Mouse (Mus musculus) heart, adult 2 months (tissue): ENCODE results near the gene Mfrp. TPM values are rescaled to one million over a fixed set of nuclear protein-coding genes. Genes with fewer than 3 reads are reported as not detected.

Source experiments
- DNase-seq, 2 experiments: peaks; one replicate each; pipeline ENCODE4 v3.0.0; 2021
- H3K27ac ChIP-seq: fragments of 200-600 bp; 2 replicates; pipeline ENCODE4 v1.8.1; 2022
- H3K27me3 ChIP-seq: fragments of 200-500 bp; 2 replicates; pipeline ENCODE4 v1.6.1; 2012; ENCODE audit warnings: mild to moderate bottlenecking, low read length, inconsistent platforms, mixed read lengths; ENCODE audit not compliant: control insufficient read depth, insufficient read depth
- H3K36me3 ChIP-seq: fragments of 200-500 bp; 2 replicates; pipeline ENCODE4 v1.6.1; 2012; ENCODE audit warnings: low read length, inconsistent platforms; ENCODE audit not compliant: control insufficient read depth, insufficient read depth
- H3K4me1 ChIP-seq: fragments of 200-500 bp; 2 replicates; pipeline ENCODE4 v1.6.1; 2011; ENCODE audit warnings: low read length; ENCODE audit not compliant: control insufficient read depth, insufficient read depth
- H3K4me3 ChIP-seq: fragments of 200-600 bp; 2 replicates; pipeline ENCODE4 v1.8.1; 2022
- H3K79me2 ChIP-seq: fragments of 200-500 bp; replicated peaks from 2 replicates; pipeline ENCODE4 v1.6.1; 2012; ENCODE audit warnings: mild to moderate bottlenecking, inconsistent platforms, low read length, moderate library complexity, mixed read lengths; ENCODE audit not compliant: control insufficient read depth, insufficient read depth
- H3K9ac ChIP-seq: fragments of 200-500 bp; 2 replicates; pipeline ENCODE4 v1.6.1; 2012; ENCODE audit warnings: low read depth, mild to moderate bottlenecking, control low read depth, inconsistent platforms, low read length, mixed read lengths
- CTCF ChIP-seq: fragments of 200-600 bp; IDR thresholded peaks from 2 replicates; pipeline ENCODE4 v1.8.1; 2022; ENCODE audit warnings: antibody characterized with exemption, mild to moderate bottlenecking, moderate library complexity
- EP300 ChIP-seq: fragments of 200-500 bp; IDR thresholded peaks from 2 replicates; pipeline ENCODE4 v1.6.1; 2011; ENCODE audit warnings: low read depth, low read length, control low read depth; ENCODE audit not compliant: insufficient read depth
- POLR2A ChIP-seq: fragments of 200-500 bp; IDR thresholded peaks from 2 replicates; pipeline ENCODE4 v1.6.1; 2011; ENCODE audit warnings: mild to moderate bottlenecking, low read depth, low read length, control low read depth; ENCODE audit not compliant: insufficient read depth
- WGBS: fragments of 180-500 bp; shearing (Covaris S2); methylation state at CpG from one replicate; pipeline ENCODE4 v1.1.7; 2018; 5-methylcytosine and 5-hydroxymethylcytosine counted together
- intact Hi-C: fragments of 180-260 bp; cut with DNase I; formaldehyde crosslinking; loops from one replicate; pipeline ENCODE4 v1.15.1; 2025
- polyA plus RNA-seq: library from polyadenylated mRNA; depleted of rRNA; stranded (reverse); fragments of >200 nt; gene quantifications from 2 replicates; pipeline ENCODE4 v1.2.3, GENCODE M21; 2012
- total RNA-seq, 2 experiments: library from RNA; stranded (reverse); gene quantifications; 2 replicates each; pipeline ENCODE4 v1.2.3; 2021

Mfrp gene
- total and polyA plus RNA-seq, 3 experiments: 0.04 to 0.05 TPM; not detected in 1

DNA sequence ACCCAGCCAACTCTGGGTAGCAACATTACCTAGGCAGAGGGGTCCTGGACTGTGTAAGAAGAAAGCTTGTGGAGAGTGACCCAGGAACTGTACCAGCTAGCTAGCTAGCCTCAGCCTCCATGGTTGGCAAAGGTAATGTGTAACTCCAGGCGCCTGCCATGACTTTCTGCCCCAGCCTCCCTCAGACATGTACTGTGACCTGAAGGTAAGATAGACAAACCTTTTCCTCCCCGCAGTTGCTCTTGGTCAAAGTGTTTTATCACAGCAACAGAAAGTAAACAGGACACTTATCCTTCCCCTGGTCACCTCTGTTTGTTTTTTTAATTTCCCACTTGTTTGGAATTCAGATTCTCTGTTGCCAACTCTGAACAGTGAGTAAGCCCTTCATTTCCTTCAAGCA is 12.9 kb downstream of the Mfrp start:
- intact Hi-C loops: no loop called here
- DNase-seq: no peak
- Histone ChIP-seq H3K27ac (no peak overlapping the region), H3K79me2 (no peaks in the 10 kb centered on the region), H3K4me3 (no peak overlapping the region), H3K9ac (no peak overlapping the region), H3K4me1 (peaks cover 4% of the 10 kb centered on the region), H3K36me3 (no peaks in the 10 kb centered on the region; the same call in 1 of the 2 replicates), H3K27me3 (no peaks in the 10 kb centered on the region)
- WGBS: 73% methylated on average over 2 of the region's 2 CpGs
- no peak for TF ChIP-seq EP300
- no peak for TF ChIP-seq POLR2A
- TF ChIP-seq CTCF: no peak

DNA sequence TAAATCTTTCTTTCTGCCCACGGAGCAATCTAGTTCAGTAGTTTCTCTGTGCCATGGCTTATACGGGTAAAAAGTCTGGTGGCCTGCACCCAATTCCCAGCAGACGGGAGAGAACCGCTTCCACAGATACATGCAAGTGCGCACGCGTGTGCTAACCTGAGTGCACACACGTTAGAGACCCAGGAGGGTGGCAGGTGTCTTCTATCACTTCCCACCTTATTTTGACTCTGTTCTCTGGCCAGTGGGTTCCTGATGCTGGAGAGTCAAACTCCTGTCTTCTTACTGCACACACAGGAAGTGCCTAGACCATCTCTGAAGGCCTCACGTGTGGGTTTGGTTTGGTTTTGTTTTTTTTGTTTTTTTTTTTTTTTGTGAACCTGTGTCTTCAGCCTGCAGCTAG is 14.1 kb downstream of the Mfrp start:
- no peak for TF ChIP-seq EP300
- TF ChIP-seq POLR2A: no peak
- TF ChIP-seq CTCF: no peak
- intact Hi-C loops: no loop called here

DNA sequence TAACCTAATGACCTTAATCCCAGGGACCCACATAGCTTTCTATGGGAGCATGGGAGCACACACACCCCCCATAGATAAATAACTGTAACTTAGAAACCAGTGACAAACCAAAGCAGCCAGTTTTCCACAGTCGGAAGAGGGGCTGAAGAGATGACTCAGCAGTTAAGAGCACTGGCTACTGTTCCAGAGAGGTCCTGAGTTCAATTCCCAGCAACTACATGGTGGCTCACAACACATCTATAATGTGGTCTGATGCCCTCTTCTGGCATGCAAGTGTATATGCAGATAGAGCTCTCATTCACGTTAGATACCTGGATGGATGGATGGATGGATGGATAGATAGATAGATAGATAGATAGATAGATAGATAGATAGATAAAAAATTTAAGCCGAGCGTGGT is 14.7 kb downstream of the Mfrp start:
- Histone ChIP-seq H3K79me2 (no peaks in the 10 kb centered on the region), H3K27ac (no peak overlapping the region), H3K9ac (no peak overlapping the region), H3K27me3 (no peaks in the 10 kb centered on the region), H3K4me3 (no peak overlapping the region), H3K4me1 (peaks cover 1% of the 10 kb centered on the region), H3K36me3 (no peaks in the 10 kb centered on the region)
- no peak for DNase-seq
- 92% methylated on average over 4 of the region's 4 CpGs for WGBS
- intact Hi-C loops: no loop called here
- TF ChIP-seq EP300: no peak
- TF ChIP-seq CTCF: peak; percentile 30

More for the DNA sequence above, 14.1 kb downstream of the Mfrp start:
- Histone ChIP-seq H3K79me2 (no peaks in the 10 kb centered on the region), H3K4me1 (peaks cover 1% of the 10 kb centered on the region), H3K36me3 (no peaks in the 10 kb centered on the region), H3K4me3 (no peak overlapping the region), H3K27ac (no peak overlapping the region), H3K27me3 (no peaks in the 10 kb centered on the region), H3K9ac (no peak overlapping the region)
- DNase-seq: no peak
- WGBS: 84% methylated on average over 9 of the region's 9 CpGs

DNA sequence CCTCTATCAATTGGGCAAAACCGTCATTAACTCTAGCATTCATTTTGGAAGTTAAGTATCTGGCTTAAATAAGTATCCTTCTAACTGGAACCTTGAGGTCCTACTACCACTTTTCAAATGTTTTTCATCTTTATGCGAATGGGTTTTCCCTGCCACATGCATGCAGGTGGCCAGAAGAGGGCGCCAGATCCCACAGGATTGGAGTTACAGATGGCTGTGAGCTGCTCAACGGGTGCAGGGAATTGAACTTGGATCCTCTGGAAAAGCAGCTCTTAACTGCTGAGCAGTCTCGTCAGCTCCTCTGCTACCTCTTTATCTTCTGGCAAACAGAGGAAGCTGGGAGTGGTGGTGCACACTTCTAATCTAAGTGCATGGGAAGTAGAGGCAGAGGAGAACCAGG is 17.5 kb downstream of the Mfrp start:
- Histone ChIP-seq H3K4me1 (no peaks in the 10 kb centered on the region), H3K36me3 (no peaks in the 10 kb centered on the region), H3K4me3 (no peak overlapping the region), H3K9ac (no peak overlapping the region), H3K79me2 (no peaks in the 10 kb centered on the region), H3K27me3 (no peaks in the 10 kb centered on the region), H3K27ac (no peak overlapping the region)
- peak; percentile 75 for TF ChIP-seq CTCF
- no peak for TF ChIP-seq POLR2A
- intact Hi-C loops: no loop called here
- no peak for DNase-seq
- WGBS: 59% methylated on average over 5 of the region's 5 CpGs

DNA sequence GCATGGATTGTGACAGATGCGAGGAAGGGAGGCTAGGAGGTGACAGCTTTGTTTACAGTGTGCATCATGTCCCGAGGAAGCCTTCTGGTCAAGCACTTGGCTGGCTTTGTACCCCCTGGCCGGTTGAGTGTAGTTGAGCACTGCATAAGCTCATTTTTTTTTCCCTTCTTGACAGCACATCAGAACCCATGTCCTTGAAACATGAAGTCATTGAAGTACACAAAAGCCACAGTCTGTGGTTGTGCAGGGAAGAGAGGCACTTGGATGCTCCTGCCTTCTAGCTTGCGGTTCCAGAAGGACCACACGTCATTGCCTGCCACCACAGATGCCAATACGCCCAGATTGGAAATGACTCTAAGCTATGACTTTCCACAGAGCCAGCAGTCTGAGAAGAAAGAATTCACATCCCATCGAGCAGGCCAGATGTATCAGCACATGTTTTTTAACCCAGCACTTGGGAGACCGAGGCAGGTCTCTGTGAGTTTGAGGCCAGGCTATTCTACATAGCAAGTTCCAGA is 18.5 kb downstream of the Mfrp start:
- intact Hi-C loops: no loop called here
- no peak overlapping the region for H3K4me3 ChIP-seq
- WGBS: 74% methylated on average over 8 of the region's 8 CpGs
- DNase-seq: no peak
- no peaks in the 10 kb centered on the region for H3K27me3 ChIP-seq
- H3K36me3 ChIP-seq: no peaks in the 10 kb centered on the region
- H3K27ac ChIP-seq: no peak overlapping the region
- TF ChIP-seq EP300 (no peak), CTCF (no peak), POLR2A (no peak)
- no peaks in the 10 kb centered on the region for H3K4me1 ChIP-seq
- H3K79me2 ChIP-seq: no peaks in the 10 kb centered on the region
- no peak overlapping the region for H3K9ac ChIP-seq

DNA sequence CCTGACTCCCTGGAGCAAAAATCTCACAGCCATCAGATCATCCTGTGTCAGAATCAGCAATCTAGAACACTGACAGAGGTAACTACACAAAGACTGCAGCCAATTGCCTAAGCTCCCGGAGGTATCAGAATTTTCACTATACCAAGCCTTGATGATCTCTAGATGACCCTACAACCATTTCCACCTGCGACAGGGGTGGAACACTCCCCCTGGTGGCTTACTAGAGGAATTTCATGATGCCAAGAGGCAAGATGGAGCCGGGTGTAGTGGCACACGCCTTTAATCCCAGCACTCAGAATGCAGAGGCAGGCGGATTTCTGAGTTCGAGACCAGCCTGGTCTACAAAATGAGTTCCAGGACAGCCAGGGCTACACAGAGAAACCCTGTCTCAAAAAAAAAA is 22.8 kb downstream of the Mfrp start:
- no peaks in the 10 kb centered on the region for H3K79me2 ChIP-seq

More for the DNA sequence above, 22.8 kb downstream of the Mfrp start:
- intact Hi-C loops: no loop called here
- no peak overlapping the region for H3K4me3 ChIP-seq
- DNase-seq: no peak
- WGBS: 59% methylated on average over 6 of the region's 6 CpGs
- H3K27ac ChIP-seq: no peak overlapping the region
- H3K4me1 ChIP-seq: peaks cover 9% of the 10 kb centered on the region
- H3K27me3 ChIP-seq: no peaks in the 10 kb centered on the region
- TF ChIP-seq POLR2A (no peak), EP300 (no peak), CTCF (peak; percentile 77)
- H3K36me3 ChIP-seq: no peaks in the 10 kb centered on the region
- no peak overlapping the region for H3K9ac ChIP-seq
